Mouse (Mus musculus) bone marrow, adult 2 months (tissue): ENCODE measurements around the gene Zfp697.

Source experiments
- CTCF ChIP-seq: fragments of 200-500 bp; IDR thresholded peaks from 2 replicates; pipeline ENCODE4 v1.5.1; 2011; ENCODE audit warnings: low read length, control low read depth; ENCODE audit not compliant: control insufficient read depth, insufficient read depth
- POLR2A ChIP-seq: fragments of 200-500 bp; IDR thresholded peaks from 2 replicates; pipeline ENCODE4 v1.6.1; 2011; ENCODE audit warnings: low read depth, mild to moderate bottlenecking, control low read depth, low read length, borderline replicate concordance; ENCODE audit not compliant: control insufficient read depth

DNA sequence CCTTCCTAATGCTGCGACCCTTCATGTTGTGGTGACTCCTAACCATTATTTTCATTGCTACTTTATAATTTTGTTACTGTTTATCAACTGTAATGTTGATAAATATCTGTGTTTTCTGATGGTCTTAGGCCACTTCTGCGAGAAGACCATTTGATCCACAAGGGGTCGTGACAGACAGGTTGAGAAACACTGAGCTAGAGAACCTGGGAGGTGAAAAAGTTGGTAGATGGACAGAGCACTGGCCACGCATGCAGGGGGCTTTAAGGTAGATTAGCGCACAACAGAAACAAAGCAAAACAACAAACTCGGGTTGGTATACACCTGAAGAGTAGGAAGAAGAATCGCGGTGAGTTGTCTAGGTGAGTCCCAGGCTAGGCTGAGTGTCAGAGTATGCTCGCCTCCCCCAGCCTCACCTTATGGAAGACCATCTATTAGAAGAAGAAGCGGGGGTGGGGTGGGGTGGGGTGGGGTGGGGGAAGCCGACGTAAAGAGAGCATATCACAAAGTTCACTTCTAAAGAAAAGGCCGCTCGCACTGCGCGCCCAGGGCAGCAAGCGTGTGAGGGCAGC is 500 bp upstream of the Zfp697 start:
- TF ChIP-seq POLR2A, result no peak
- TF ChIP-seq CTCF, result no peak
